Mouse (Mus musculus) adipocyte (in vitro differentiated cells): ENCODE results near the gene Trim67.

Source experiments
- DNase-seq: peaks from one replicate; pipeline ENCODE4 v3.0.0-alpha.2; 2016; ENCODE audit warnings: low spot score

Trim67 gene

DNA sequence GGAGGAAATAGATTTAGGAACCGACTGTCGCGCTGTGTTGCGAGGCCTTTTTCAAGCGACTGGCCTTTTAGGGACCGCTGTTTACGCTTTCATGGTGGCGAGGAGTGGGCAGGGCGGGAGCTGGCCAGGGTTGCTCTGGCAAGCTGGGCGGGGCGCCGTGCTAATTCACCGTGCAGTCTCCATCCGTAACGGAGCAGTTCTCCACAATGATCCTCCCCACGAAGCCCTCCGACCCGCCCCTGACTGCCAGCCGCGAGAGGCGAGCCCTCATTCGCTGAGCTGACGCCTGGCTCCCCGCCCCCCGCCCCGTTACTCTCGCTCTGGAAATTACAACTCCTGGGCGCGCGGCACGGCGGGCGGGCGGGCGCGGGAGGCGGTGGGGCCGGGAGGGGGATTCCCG is at the start of gene Trim67:
Gene Trim67, plus strand, starts transcription at position 385 of the 400 bp plus-strand sequence.
- no peak for DNase-seq

- no peak for DNase-seq
Observed at GRCm38 (mm10) chr8:124746661-124747060, 46.2 kb upstream of the Trim67 start.

- DNase-seq = no peak
Observed at GRCm38 (mm10) chr8:124751191-124751590, 41.7 kb upstream of the Trim67 start.

GRCm38 (mm10) chr8:124751709-124752173 is 41.2 kb upstream of the Trim67 start, which contains the start of gene Fam89a:
Gene Fam89a, minus strand, starts transcription at chr8:124751832.
- no peak for DNase-seq

- DNase-seq = no peak
Observed at GRCm38 (mm10) chr8:124752325-124752862, 40.5 kb upstream of the Trim67 start.

DNA sequence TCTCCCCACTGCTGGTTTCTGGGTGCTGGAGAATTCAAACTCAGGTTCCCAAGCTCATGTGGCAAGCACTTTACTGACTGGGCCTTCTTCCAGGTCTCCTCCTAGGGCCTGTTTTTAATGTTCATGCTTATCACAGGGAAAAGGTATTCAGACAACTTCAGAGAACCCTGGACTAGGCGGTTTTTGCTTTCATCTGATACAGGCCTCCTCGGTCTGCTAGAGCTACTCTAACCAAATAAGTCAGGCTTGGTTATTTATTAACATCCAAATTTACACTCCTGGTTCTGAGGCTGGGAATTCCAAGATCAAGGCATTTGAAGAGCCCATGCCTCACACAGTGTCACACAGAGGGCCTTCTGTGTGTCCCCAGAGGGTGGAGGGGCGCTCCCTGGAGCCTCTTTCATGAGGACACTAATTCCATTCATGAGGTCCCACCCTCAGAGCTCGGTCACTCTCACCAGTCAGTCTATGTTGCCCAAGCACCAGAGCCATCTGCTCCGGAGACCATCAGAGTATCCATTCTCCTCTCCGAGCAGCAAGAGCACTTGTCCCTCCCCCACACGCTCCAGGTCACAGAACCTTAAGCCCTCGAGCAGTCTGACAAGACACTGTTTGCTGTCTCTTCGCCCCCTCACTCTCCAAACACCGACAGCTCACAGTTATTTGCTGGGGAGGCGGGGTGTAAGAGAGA is 38.6 kb upstream of the Trim67 start:
- DNase-seq = no peak

- DNase-seq = no peak
Observed at GRCm38 (mm10) chr8:124754792-124755190, 38.1 kb upstream of the Trim67 start.

GRCm38 (mm10) chr8:124755481-124755880 is 37.4 kb upstream of the Trim67 start:
- no peak for DNase-seq

GRCm38 (mm10) chr8:124756153-124756552 is 36.7 kb upstream of the Trim67 start:
- no peak for DNase-seq

GRCm38 (mm10) chr8:124756601-124757000 is 36.3 kb upstream of the Trim67 start:
- DNase-seq = no peak

DNA sequence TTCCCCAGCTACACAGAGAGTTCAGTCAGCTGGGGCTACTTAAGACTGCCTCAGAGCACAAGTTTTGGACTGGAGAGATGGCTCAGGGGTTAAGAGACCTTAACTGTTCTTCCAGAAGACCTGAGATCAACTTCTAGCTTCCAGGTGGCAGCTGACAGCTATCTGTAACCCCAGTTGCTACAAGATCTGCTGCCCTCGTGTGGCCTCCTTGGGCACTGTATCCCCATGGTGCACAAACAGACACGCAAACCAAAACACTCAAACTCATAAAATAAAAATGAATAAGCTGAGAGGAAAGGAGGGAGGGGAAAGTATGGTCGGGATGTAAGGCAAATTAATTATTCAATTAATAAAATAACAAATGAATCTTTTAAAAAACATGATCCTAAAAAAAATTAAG is 34.3 kb upstream of the Trim67 start:
- no peak for DNase-seq

GRCm38 (mm10) chr8:124763061-124763460 is 29.8 kb upstream of the Trim67 start:
- DNase-seq = no peak

DNA sequence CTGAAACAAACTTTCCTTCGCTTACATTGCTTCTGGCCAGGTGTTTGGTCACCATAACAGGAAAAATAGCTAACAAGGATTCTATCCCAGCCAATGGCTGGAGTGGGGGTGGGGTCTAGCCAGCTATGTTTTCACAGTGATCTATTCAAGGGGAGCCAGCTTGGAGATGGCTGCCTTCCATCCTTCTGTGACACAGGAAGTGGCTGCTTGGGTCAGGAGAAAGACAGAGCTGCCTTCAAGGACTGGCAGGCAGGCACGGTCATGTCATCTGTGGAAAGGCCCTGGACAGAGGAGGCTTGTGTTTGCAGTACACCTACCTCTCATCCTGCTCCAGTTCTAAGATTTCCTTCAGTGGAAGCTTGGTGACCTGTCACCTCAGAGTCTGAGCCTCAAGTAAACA is 20.5 kb upstream of the Trim67 start:
- no peak for DNase-seq

DNA sequence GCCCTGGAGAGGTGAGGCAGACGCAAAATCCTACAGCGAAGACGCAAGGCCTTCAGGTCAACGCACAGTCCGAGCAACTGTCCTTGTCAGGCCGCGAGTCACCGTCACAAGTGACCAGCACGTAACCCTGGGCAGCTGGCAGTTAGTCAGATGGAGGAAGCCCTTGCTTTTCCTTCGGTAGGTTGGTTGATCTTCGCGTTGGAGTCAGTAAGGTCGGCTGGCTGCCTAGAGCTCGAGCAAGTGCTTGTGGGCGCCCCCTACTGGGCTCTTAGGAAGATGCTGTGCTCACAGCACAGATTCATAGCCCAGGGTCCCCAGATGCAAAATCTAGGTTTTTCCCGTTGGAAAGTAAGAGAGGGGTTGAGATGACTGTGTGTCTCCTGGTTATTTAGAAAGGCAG is 17.2 kb upstream of the Trim67 start:
- DNase-seq = peak; percentile 45

DNA sequence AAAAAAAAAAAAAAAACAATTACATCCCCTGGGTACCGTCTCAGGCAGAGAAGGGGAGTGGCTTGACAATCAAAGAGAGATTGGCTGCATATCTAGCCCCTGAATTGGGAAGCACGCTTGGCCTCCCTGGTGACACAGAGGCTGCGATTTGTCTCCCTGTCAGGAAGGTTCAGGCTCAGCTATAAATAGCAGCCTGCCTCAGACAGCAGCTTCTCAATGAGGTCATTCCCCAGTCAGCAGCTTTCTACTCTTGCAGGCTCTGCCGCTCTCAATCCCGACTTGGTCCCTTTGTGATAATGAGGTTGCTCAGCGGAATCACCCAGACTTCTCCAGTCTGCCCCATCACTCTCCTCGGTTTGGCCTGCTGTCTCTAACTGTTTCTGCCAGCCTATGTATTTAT is 12.7 kb upstream of the Trim67 start:
- peak; percentile 56 for DNase-seq

DNA sequence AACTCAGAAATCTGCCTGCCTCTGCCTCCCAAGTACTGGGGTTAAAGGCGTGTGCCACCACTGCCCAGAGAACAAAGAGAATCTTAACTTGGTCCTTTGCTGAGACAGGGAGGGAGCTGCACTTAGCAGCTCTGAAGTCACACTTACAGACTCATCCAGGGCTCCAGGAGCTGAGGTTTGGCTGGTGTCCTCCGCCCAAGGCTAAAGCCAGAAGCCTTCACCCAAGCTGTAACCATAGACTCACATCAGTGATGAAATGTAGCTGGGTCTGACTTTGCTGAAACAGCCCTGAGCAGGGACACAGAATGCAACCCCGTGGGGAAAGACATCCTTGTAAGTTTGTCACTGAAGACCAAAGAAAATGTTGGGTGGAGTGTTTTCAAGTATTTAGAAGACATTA is 10.5 kb upstream of the Trim67 start:
- DNase-seq = no peak

- DNase-seq = no peak
Observed at GRCm38 (mm10) chr8:124783228-124783627, 9.7 kb upstream of the Trim67 start.

DNA sequence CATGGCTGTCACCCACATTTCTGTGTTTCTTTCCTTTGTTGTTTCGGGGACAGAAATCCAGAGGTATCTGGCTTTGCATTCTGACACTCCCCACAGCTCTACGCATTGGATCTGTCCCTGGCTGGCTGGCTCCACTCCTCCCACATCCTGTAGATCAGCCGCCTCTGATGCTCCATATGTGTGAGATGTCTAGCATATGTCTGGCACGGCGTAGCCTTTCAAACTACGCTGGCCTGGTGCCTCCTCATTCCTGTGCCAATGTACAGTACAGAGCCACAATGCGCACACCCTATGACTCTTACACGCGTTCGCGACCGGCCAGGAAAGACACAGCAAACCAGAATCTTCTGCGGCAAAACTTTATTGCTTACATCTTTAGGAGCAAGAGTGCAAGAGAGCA is 8.3 kb upstream of the Trim67 start:
- DNase-seq = no peak

GRCm38 (mm10) chr8:124790676-124791075 is 2.2 kb upstream of the Trim67 start:
- no peak for DNase-seq

- no peak for DNase-seq
Observed at GRCm38 (mm10) chr8:124791751-124792150, 1.1 kb upstream of the Trim67 start.

DNA sequence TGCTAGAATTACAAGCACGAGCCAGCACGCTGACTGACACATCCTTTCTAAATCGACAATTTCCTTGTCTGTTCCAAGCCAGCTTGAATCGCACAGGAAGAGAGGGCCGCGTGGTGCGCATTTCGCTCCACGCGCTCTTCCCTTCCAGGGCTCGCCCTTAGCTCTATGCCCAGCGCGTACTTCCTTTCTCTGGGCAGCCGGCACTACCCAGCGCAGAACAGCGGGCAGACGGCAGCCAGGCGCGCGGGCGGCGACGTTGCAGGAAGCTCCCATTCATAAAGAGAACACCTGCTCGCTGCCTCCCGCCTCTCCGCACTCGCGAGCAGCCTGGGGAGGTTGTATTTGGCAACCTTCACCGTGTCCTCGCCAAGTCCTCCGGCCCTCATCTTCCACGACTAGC is 706 bp upstream of the Trim67 start:
- no peak for DNase-seq

GRCm38 (mm10) chr8:124793172-124793651 is 320 bp downstream of the Trim67 start:
- DNase-seq = no peak

DNA sequence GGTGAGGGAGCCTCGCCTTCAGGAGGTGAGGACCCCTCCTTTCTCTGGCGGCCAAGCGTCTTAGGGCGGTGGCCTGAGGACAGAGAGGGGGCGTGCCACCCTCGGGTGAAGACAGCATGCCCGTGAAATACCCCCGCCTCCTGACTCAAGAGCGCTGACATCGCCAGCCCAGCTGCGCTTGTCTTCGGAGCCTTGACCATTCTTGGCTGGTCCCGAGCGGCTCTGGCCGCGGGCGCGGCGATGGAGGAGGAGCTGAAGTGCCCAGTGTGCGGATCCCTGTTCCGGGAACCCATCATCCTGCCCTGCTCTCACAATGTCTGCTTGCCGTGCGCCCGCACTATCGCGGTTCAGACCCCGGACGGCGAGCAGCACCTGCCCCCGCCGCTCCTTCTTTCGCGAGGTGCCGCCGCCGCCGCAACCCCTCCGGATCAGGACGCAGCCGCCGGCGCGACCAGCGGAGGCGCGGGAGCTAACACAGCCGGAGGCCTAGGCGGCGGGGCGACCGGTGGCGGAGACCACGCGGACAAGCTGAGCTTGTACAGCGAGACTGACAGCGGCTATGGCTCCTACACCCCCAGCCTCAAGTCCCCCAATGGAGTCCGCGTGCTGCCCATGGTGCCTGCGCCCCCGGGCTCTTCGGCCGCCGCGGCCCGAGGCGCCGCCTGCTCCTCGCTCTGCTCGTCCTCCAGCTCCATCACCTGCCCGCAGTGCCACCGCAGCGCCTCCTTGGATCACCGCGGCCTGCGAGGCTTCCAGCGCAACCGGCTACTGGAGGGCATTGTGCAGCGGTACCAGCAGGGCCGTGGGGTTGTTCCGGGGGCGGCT is 981 bp downstream of the Trim67 start:
- DNase-seq = no peak
